Mouse (Mus musculus) megakaryocyte, embryonic 14.5 days (primary cell): ENCODE data around the gene Tmem140. TPM values are rescaled to one million over a fixed set of nuclear protein-coding genes. Genes with fewer than 3 reads are reported as not detected.
A peak's percentile ranks its signal among the peaks of the same experiment; 100 is the strongest.

Experiments used
- H3K27me3 ChIP-seq: replicated peaks from 2 replicates; pipeline ENCODE3; 2012; ENCODE audit warnings: inconsistent platforms
- H3K36me3 ChIP-seq: replicated peaks from 2 replicates; pipeline ENCODE3; 2012; ENCODE audit warnings: low read length, inconsistent platforms, mixed read lengths
- H3K4me1 ChIP-seq: 2 replicates; pipeline ENCODE4 v1.6.1; 2012; ENCODE audit warnings: inconsistent platforms
- H3K4me3 ChIP-seq: replicated peaks from 2 replicates; pipeline ENCODE3; 2012; ENCODE audit warnings: moderate library complexity, mild to moderate bottlenecking, inconsistent platforms
- H3K9me3 ChIP-seq: 2 replicates; pipeline ENCODE4 v1.6.1; 2012; ENCODE audit warnings: inconsistent platforms
- FLI1 ChIP-seq: IDR thresholded peaks from 2 replicates; pipeline ENCODE4 v1.6.1; 2012; ENCODE audit warnings: low read length, inconsistent platforms, mixed read lengths
- GATA1 ChIP-seq: IDR thresholded peaks from 3 replicates; pipeline ENCODE4 v1.6.1; 2012; ENCODE audit warnings: mixed read lengths, low read length, inconsistent platforms, borderline replicate concordance
- polyA plus RNA-seq: library from polyadenylated mRNA; stranded (reverse); fragments of >175 nt; gene quantifications from 2 replicates; pipeline ENCODE4 v1.2.3, GENCODE M21; 2012; ENCODE audit warnings: low replicate concordance; ENCODE audit not compliant: insufficient read depth

Gene Tmem140
- polyA plus RNA-seq, 1 experiment = 11.5 TPM

GRCm38 (mm10) chr6:34875268-34875761, 12.4 kb downstream of the Tmem140 start:
- H3K27me3 ChIP-seq = no peaks in the 10 kb centered on the region
- H3K36me3 ChIP-seq = peaks cover 75% of the 10 kb centered on the region
- TF ChIP-seq FLI1 (no peak), GATA1 (no peak)
- H3K4me1 ChIP-seq = peaks cover 91% of the 10 kb centered on the region
- no peaks in the 10 kb centered on the region for H3K9me3 ChIP-seq
- peak overlapping the region; percentile 96 for H3K4me3 ChIP-seq

- no peaks in the 10 kb centered on the region for H3K9me3 ChIP-seq
- H3K36me3 ChIP-seq = peaks cover 75% of the 10 kb centered on the region
- no peaks in the 10 kb centered on the region for H3K27me3 ChIP-seq
- TF ChIP-seq FLI1 = no peak
- no peak for TF ChIP-seq GATA1
- H3K4me3 ChIP-seq = peak overlapping the region; percentile 96
- peaks cover 89% of the 10 kb centered on the region for H3K4me1 ChIP-seq
Measured at GRCm38 (mm10) chr6:34875966-34876834, 13.3 kb downstream of the Tmem140 start.

- H3K27me3 ChIP-seq = no peaks in the 10 kb centered on the region
- H3K4me3 ChIP-seq = peak overlapping the region; percentile 96
- peaks cover 75% of the 10 kb centered on the region for H3K36me3 ChIP-seq
- no peak for TF ChIP-seq GATA1
- no peak for TF ChIP-seq FLI1
- H3K9me3 ChIP-seq = no peaks in the 10 kb centered on the region
- H3K4me1 ChIP-seq = peaks cover 87% of the 10 kb centered on the region
Measured at GRCm38 (mm10) chr6:34876835-34877156, 13.8 kb downstream of the Tmem140 start.

- Histone ChIP-seq H3K36me3 (peaks cover 75% of the 10 kb centered on the region), H3K9me3 (no peaks in the 10 kb centered on the region), H3K27me3 (no peaks in the 10 kb centered on the region), H3K4me1 (peaks cover 86% of the 10 kb centered on the region), H3K4me3 (peak within 1 kb of the TSS; percentile 96)
- TF ChIP-seq FLI1 (0 out of 2 replicates have a peak, but pooled peaks have one; percentile 23), GATA1 (no peak)
Measured at GRCm38 (mm10) chr6:34877509-34878321, 14.8 kb downstream of the Tmem140 start, which contains the start of gene Cyren. Gene Cyren (minus strand): TSS chr6:34878060.

- H3K36me3 ChIP-seq = peaks cover 73% of the 10 kb centered on the region
- TF ChIP-seq GATA1 = no peak
- no peak for TF ChIP-seq FLI1
- H3K27me3 ChIP-seq = no peaks in the 10 kb centered on the region
- H3K4me3 ChIP-seq = peak overlapping the region; percentile 21
- H3K4me1 ChIP-seq = peaks cover 72% of the 10 kb centered on the region
- H3K9me3 ChIP-seq = no peaks in the 10 kb centered on the region
Measured at GRCm38 (mm10) chr6:34879101-34879740, 16.3 kb downstream of the Tmem140 start.

- TF ChIP-seq FLI1 (no peak), GATA1 (no peak)
- H3K27me3 ChIP-seq = no peaks in the 10 kb centered on the region
- H3K36me3 ChIP-seq = peaks cover 77% of the 10 kb centered on the region
- H3K4me3 ChIP-seq = no peak overlapping the region
- peaks cover 66% of the 10 kb centered on the region for H3K4me1 ChIP-seq
- H3K9me3 ChIP-seq = no peaks in the 10 kb centered on the region
Measured at GRCm38 (mm10) chr6:34879911-34880475, 17.0 kb downstream of the Tmem140 start.

- H3K36me3 ChIP-seq = peaks cover 96% of the 10 kb centered on the region
- peaks cover 32% of the 10 kb centered on the region for H3K4me1 ChIP-seq
- no peaks in the 10 kb centered on the region for H3K27me3 ChIP-seq
- no peak overlapping the region for H3K4me3 ChIP-seq
- no peak for TF ChIP-seq GATA1
- TF ChIP-seq FLI1 = no peak
- H3K9me3 ChIP-seq = no peaks in the 10 kb centered on the region
Measured at GRCm38 (mm10) chr6:34884724-34885123, 21.8 kb downstream of the Tmem140 start.

GRCm38 (mm10) chr6:34887131-34887850, 24.3 kb downstream of the Tmem140 start:
- H3K9me3 ChIP-seq = no peaks in the 10 kb centered on the region
- TF ChIP-seq GATA1 (no peak), FLI1 (no peak)
- peaks cover 96% of the 10 kb centered on the region for H3K36me3 ChIP-seq
- H3K4me1 ChIP-seq = peaks cover 25% of the 10 kb centered on the region
- no peak overlapping the region for H3K4me3 ChIP-seq
- no peaks in the 10 kb centered on the region for H3K27me3 ChIP-seq
